Mouse (Mus musculus) skeletal muscle tissue, adult 2 months (tissue): ENCODE measurements around the gene Krt26.

Source experiments
- DNase-seq: peaks from one replicate; pipeline ENCODE4 v3.0.0-alpha.2; 2012; ENCODE audit warnings: low read depth, low spot score

The Krt26 gene

DNA sequence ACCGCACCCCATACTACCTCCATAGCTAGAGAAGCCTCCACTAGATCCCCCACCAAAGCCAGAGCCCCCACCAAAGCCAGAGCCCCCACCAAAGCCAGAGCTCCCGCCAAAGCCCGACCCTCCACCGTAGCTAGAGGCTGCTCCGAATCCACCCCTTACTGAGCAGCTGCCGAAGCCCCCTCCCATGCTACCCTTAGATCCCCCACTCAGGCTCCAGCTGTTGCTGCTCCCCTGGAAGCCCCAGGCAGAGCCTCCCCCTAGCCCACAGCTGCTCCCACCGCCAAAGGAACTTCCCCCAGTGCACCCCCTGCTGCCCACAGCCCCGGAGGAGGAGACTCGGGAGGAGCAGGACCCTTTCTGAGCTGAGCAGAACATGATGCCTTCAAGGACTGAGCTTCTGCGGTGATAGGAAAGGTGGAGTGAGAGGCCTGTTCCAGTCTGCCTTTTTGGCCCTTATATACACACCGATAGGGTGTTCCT, 52.9 kb downstream of the Krt26 start, which contains the start of gene Krt24:
Gene Krt24 (minus strand): TSS at position 430 of the 480 bp plus-strand sequence.
- no peak for DNase-seq

DNA sequence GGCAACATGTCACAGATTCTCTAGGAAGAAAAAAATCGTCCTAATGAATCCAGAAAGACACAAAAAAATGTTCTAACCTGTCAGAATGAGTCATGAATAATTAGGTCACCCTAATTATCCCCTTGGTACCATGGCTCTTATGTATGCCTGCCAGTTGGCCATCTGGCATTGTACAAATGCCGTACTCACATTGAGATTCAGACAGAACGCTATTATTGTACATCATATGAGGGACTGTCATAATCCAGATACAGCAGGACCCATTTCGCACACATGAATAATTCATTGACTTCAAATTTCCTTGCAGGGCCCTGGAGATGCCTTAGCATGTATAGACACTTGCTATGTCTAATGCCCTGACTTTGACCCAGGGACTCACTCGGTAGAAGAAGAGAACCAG, 53.8 kb downstream of the Krt26 start:
- DNase-seq, result no peak

DNA sequence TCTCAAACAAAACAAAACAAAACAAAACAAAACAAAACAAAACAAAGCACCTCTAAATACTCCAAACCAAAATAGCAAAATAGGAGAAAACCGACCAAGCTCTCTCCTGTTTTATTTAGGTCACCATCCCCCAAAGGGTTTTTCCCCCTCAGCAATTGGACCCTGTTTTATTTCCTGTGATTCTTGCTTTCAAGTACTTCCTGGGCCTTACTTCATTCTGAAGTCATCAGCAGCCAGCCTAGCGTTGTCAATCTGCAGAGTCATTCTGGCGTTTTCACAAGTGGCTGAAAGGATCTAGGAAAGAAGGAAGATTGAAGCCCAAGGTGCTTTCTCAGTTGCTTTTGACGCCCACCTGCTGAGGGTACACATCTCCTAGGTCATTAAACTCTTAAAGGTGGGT, 54.4 kb downstream of the Krt26 start:
- DNase-seq, result no peak

DNA sequence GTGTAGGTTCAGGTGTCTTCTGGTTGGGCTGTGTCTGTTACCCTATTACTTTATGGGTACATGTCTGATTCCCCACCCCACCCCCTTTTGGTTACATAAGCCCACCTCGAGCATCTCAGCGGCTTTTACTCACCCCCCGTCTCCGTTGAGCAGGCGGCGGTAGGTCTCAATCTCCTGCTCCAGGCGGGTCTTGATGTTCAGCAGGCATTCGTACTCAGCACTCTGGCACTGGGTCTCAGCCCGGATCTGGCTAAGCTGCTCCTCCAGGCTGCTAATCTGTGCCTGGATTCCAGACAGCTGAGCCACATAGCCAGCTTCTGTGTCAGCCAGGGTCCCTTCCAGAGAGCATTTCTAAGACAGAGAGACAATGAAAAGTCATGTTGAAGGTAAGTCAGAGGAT, 56.6 kb downstream of the Krt26 start:
- DNase-seq, result no peak

DNA sequence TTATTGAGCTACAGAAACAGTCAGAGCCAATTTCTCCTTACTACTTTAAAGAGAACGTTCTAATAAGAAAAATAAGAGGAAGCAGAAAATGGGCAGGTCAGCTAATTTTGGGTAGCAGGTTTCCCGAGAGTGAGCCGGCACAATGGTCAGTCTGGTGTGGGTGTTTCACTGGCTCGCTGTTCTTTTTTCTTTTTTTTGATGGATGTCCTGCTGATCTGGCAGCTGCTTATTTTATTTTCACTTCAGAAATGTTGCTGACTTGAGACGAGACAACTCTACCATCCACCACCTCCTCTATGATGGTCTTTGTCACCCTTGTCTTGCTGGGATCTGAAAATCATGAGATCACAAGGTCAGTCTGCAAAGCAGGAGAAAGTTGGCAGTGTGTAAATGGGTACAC, 57.8 kb downstream of the Krt26 start:
- no peak for DNase-seq
